Mouse (Mus musculus) neural tube, embryonic 13.5 days (tissue): ENCODE data around the gene Idh3g. TPM values are rescaled to one million over a fixed set of nuclear protein-coding genes. Genes with fewer than 3 reads are reported as not detected.
"Not testable (repeated sequence)": the region's sequence is repeated elsewhere in the genome, so short reads cannot be mapped to it uniquely, and the experiment has no call there.

Experiments used
- ATAC-seq: fragments of 200-750 bp; cut with Nextera tagmentation; 2 replicates; pipeline ENCODE4 v1.8.0; 2017; ENCODE audit warnings: low read depth, mild to moderate bottlenecking, moderate TSS enrichment, moderate library complexity
- H3K27ac ChIP-seq: fragments of 300-500 bp; sonication (generic); replicated peaks from 2 replicates; pipeline ENCODE4 v1.5.1; 2015; ENCODE audit warnings: moderate library complexity, mild to moderate bottlenecking, inconsistent platforms
- H3K27me3 ChIP-seq: fragments of 300-500 bp; sonication (generic); 2 replicates; pipeline ENCODE4 v1.6.1; 2015; ENCODE audit warnings: mild to moderate bottlenecking, inconsistent platforms
- H3K36me3 ChIP-seq: fragments of 300-500 bp; sonication (generic); 2 replicates; pipeline ENCODE4 v1.6.1; 2015; ENCODE audit warnings: mild to moderate bottlenecking, inconsistent platforms
- H3K4me1 ChIP-seq: fragments of 300-500 bp; sonication (generic); replicated peaks from 2 replicates; pipeline ENCODE4 v1.6.1; 2015; ENCODE audit warnings: inconsistent platforms
- H3K4me2 ChIP-seq: fragments of 300-500 bp; sonication (generic); 2 replicates; pipeline ENCODE4 v1.6.1; 2015; ENCODE audit warnings: inconsistent platforms, mild to moderate bottlenecking, moderate library complexity
- H3K4me3 ChIP-seq: fragments of 300-500 bp; sonication (generic); 2 replicates; pipeline ENCODE4 v1.5.1; 2015; ENCODE audit warnings: mild to moderate bottlenecking, inconsistent platforms
- H3K9ac ChIP-seq: fragments of 300-500 bp; sonication (generic); 2 replicates; pipeline ENCODE4 v1.6.1; 2015; ENCODE audit warnings: moderate library complexity, mild to moderate bottlenecking, inconsistent platforms
- H3K9me3 ChIP-seq: fragments of 300-500 bp; sonication (generic); 2 replicates; pipeline ENCODE4 v1.6.1; 2016; ENCODE audit warnings: inconsistent platforms
- WGBS: fragments of 180-500 bp; shearing (Covaris S2); methylation state at CpG from one replicate; pipeline ENCODE4 v1.1.7; 2015; 5-methylcytosine and 5-hydroxymethylcytosine counted together
- polyA plus RNA-seq: library from polyadenylated mRNA; unstranded; fragments of >200 nt; fragmentation: Nextera tagmentation; extraction: Ambion mirVana; gene quantifications from 2 replicates; pipeline ENCODE4 v1.2.1, GENCODE M21; 2015

Idh3g gene
- polyA plus RNA-seq, 1 experiment from 2014 or later, result 232 TPM

- Histone ChIP-seq H3K9me3 (no peaks in the 10 kb centered on the region), H3K27me3 (no peaks in the 10 kb centered on the region), H3K27ac (no peak overlapping the region), H3K4me1 (no peaks in the 10 kb centered on the region), H3K36me3 (no peaks in the 10 kb centered on the region), H3K4me3 (no peak overlapping the region), H3K4me2 (no peak overlapping the region), H3K9ac (no peak overlapping the region)
- ATAC-seq, result no peak
- WGBS, result 83% methylated on average over 1 of the region's 1 CpGs
Measured at GRCm38 (mm10) chrX:73744774-73745481, 41.8 kb downstream of the Idh3g start.

DNA sequence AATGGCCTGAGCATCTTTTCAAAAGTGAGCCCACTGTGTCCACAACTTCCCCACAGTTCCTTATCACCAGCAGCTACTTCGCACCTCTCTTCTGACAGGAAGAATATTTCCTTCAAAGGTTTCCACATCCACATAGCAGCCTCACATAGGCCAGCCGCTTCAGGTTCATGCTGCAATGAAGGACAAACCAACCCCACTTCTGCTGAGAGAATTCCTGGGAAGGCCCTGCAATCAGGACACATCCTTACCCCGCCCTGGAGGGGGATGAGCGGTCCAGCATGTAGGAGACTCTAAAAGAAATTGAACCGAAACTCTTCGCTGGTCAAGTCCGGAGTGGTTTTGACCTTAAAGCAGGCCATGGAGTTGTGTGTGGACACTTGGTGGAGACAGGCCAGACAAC, 46.9 kb downstream of the Idh3g start:
- H3K4me3 ChIP-seq, H3K4me2 ChIP-seq, H3K9me3 ChIP-seq, H3K27me3 ChIP-seq, H3K27ac ChIP-seq, H3K4me1 ChIP-seq, H3K9ac ChIP-seq, ATAC-seq, H3K36me3 ChIP-seq: not testable (repeated sequence)
- WGBS, result 91% methylated on average over 7 of the region's 7 CpGs

GRCm38 (mm10) chrX:73739151-73739550, 47.5 kb downstream of the Idh3g start:
- Histone ChIP-seq H3K36me3 (no peaks in the 10 kb centered on the region), H3K9ac (no peak overlapping the region), H3K27me3 (no peaks in the 10 kb centered on the region), H3K4me3 (no peak overlapping the region), H3K4me1 (no peaks in the 10 kb centered on the region), H3K4me2 (no peak overlapping the region), H3K27ac (no peak overlapping the region), H3K9me3 (no peaks in the 10 kb centered on the region)
- ATAC-seq, result no peak
- WGBS, result 68% methylated on average over 5 of the region's 5 CpGs

DNA sequence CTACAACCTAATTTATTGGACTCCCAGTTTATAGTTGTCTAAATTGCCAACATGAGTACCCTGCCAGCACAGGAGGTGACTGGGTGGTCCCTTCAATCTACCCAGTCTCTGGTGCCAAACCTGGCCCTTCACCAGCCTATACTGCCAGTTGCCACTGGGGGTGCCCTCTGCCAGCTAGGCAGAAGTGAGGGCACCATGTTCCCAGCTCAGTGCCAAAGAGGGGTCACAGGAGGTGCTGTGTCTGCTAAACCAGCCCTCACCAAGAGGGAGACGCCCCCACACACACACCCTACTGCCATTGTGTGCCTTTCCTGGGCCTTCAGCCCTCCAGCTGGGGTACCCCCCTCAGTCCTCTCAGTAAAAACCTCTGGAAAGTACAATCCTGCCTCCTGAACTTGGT, 48.5 kb downstream of the Idh3g start:
- no peaks in the 10 kb centered on the region for H3K36me3 ChIP-seq
- no peaks in the 10 kb centered on the region for H3K27me3 ChIP-seq
- no peak overlapping the region for H3K4me3 ChIP-seq
- 57% methylated on average over 1 of the region's 1 CpGs for WGBS
- no peak overlapping the region for H3K27ac ChIP-seq
- no peaks in the 10 kb centered on the region for H3K4me1 ChIP-seq
- no peaks in the 10 kb centered on the region for H3K9me3 ChIP-seq
- ATAC-seq, result no peak
- no peak overlapping the region for H3K4me2 ChIP-seq
- no peak overlapping the region for H3K9ac ChIP-seq

DNA sequence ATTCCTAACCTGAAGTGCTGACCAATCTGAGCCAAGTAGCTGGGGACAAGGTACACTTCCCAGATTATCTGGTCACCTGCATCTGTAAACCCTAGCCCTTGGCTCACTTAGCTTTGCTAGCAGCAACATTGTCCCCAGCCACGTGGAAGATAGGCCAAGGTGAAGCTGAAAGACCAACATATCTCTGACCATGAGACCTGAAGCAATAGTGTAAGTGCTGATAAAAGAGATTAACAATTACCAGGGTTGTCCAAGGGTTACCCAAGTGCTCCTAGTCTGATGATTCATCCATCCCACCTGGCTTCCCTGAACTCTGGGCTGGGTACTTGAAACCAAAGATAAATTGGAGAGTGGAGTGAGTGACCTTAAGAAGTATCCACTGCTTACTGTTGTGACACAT, 55.8 kb downstream of the Idh3g start:
- 71% methylated on average over 1 of the region's 1 CpGs for WGBS

More for the DNA sequence above, 55.8 kb downstream of the Idh3g start:
- no peaks in the 10 kb centered on the region for H3K27me3 ChIP-seq
- no peak overlapping the region for H3K9ac ChIP-seq
- H3K4me1 ChIP-seq, result no peaks in the 10 kb centered on the region
- no peak overlapping the region for H3K4me3 ChIP-seq
- H3K27ac ChIP-seq, result no peak overlapping the region
- no peak overlapping the region for H3K4me2 ChIP-seq
- H3K9me3 ChIP-seq, result no peaks in the 10 kb centered on the region
- peaks cover 8% of the 10 kb centered on the region for H3K36me3 ChIP-seq
- ATAC-seq, result no peak

Other genes with a start within 250 kb of the Idh3g start
- 1.1 and 1.6 TPM in 2 replicates for gene Dusp9, start 147.5 kb downstream of the Idh3g start, polyA plus RNA-seq
- 86.2 and 94.4 TPM in 2 replicates for gene Pnck, start 126.8 kb downstream of the Idh3g start, polyA plus RNA-seq
- 7.7 and 7.8 TPM in 2 replicates for gene Slc6a8, start 113.7 kb downstream of the Idh3g start, polyA plus RNA-seq
- gene Bcap31, start 70.7 kb downstream of the Idh3g start, polyA plus RNA-seq, result 147 and 150 TPM in 2 replicates
- 10.3 and 11.1 TPM in 2 replicates for gene Abcd1, start 70.3 kb downstream of the Idh3g start, polyA plus RNA-seq
- 0.50 and 0.73 TPM in 2 replicates for gene Plxnb3, start 29.8 kb downstream of the Idh3g start, polyA plus RNA-seq
- 2.6 and 5.1 TPM in 2 replicates for gene Srpk3, start 12.5 kb downstream of the Idh3g start, polyA plus RNA-seq
- gene Ssr4, start 131 bp upstream of the Idh3g start, polyA plus RNA-seq, result 144 and 160 TPM in 2 replicates
- gene Pdzd4, start 38.1 kb upstream of the Idh3g start, polyA plus RNA-seq, result 2.6 and 3.2 TPM in 2 replicates
- 0.14 and 0.15 TPM in 2 replicates for gene Avpr2, start 105.2 kb upstream of the Idh3g start, polyA plus RNA-seq
- 97.6 and 98.7 TPM in 2 replicates for gene L1cam, start 109.2 kb upstream of the Idh3g start, polyA plus RNA-seq
- 2.8 and 3.2 TPM in 2 replicates for gene Arhgap4, start 135.0 kb upstream of the Idh3g start, polyA plus RNA-seq
- gene Naa10, start 135.0 kb upstream of the Idh3g start, polyA plus RNA-seq, result 97.3 and 112 TPM in 2 replicates
- 13.2 and 14.3 TPM in 2 replicates for gene Renbp, start 144.0 kb upstream of the Idh3g start, polyA plus RNA-seq
- gene Hcfc1, start 179.5 kb upstream of the Idh3g start, polyA plus RNA-seq, result 44.4 and 48.9 TPM in 2 replicates
- gene Irak1, start 237.0 kb upstream of the Idh3g start, polyA plus RNA-seq, result 39.9 and 45.4 TPM in 2 replicates